Mouse (Mus musculus) skeletal muscle tissue, postnatal 0 days (tissue): ENCODE measurements around the gene Birc6. TPM values are rescaled to one million over a fixed set of nuclear protein-coding genes. Genes with fewer than 3 reads are reported as not detected.

Experiments used
- polyA plus RNA-seq: library from polyadenylated mRNA; unstranded; fragments of >200 nt; fragmentation: Nextera tagmentation; extraction: Ambion mirVana; gene quantifications from 2 replicates; pipeline ENCODE4 v1.2.1, GENCODE M21; 2015

Gene Birc6
- 48.4 and 50.8 TPM in 2 replicates for polyA plus RNA-seq

DNA sequence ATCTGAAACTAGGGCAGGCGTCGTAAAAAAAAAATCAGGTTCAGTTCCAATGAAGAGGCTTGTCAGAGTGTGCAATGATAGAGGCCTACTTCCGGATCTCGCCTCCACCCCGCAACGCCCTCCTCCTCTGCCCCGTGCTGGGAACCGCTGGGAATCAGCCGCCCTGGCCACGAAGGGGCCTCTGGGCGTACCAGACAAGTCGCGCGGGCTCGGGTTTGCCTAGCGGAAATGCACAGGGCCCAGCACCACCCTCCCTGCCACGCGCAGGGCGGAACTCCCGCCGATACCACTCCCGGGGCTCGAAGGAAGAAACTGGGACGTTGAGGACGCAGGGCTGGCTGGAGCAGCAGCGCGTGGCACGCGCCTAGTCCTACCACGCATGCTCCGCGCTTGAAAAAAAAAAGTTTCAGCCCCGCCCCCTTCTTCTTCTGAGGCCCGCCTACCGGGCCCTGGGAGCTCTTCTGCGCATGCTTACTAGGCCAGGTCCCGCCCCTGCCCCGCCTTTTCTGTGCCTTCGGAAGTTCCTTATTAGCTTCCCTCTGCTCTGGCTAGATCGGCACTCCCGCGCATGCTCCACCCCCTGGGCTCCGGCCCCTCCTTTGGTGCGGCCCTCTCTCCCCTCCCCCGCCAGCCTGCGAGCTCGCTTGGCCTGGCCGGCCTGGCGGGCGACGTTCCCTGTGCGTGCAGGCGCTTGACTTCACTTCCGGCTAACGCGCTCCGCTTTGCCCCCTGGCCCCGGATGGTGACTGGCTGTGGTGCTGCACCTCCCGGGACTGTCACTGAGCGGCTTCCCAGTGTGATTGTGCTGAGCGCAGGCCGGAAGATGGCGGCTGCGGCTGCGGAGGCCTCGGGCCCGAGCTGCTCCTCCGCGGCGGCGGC, at the start of gene Birc6:
Birc6 (plus strand) TSS at position 567 of the 879 bp plus-strand sequence.

DNA sequence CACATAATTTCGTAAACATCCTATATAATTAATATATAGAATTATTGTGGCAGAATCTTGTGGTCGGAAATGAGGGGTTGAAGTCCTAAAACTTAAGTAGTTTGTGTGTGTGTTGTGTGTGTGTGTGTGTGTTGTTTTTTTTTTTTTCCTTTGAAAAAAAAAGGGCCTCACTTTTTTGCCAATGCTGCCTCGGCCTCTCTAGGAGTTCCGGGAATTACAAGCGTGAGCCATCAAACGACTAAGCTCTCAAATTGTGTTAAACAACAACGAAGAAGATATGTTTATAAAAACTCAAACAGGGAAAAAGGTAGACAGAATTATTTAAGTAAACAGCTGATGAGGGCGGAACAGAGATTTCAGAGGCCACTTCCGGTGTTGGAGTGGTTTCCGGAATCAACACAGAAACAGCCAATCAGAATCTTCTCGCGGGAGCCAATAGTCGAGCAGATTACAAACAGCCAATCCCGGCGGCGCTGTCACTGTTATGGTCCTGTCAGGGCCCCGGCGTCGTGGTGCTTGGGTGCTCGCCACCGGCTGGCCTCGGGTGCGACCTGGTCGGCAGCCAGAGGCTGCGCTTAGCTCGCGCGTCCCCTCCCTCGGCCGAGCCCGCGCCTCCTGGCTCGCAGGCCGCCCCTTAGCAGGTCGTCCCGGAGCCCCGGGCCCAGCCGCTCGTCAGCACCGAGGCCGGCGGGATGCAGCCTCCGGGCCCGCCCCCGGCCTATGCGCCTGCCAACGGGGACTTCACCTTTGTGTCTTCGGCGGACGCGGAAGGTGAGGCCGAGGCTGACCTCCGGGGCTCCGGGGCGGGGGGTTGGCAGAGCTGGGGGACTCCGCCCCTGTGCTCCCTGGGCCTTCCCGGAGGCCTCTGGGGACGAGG, 38.8 kb upstream of the Birc6 start, which contains the start of gene Yipf4:
Yipf4 (plus strand) TSS at position 470 of the 877 bp plus-strand sequence.

DNA sequence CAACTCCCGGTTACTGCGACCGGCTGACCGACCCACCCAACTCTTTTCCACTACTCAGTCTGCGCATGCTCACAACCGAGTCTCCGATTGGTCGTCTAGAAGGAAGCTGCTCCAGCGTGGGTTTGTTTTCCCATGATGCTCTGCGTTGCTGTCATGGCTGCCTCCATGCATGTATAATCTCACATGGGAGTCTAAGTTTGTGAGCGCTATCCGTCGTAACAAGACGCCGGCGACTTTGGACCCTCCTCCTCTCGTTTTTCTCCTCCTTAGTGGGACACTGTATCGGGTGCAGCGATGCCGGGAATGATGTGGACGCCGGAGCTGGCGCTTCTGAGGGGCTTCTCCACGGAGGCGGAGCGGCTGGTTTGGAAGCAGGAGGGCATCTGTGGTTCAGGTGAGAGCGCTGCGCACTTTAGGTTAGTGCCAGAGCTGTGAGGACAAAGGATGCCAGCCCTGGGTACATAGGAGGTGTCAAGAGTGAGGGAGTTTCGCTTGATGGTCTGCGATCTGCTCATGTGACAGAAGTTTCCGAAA, 189.6 kb downstream of the Birc6 start, which contains the start of gene Ttc27:
Ttc27 (plus strand) TSS at position 115 of the 534 bp plus-strand sequence.

Other genes starting within 250 kb of the Birc6 start
- 66.5 and 71.3 TPM in 2 replicates for gene Memo1, start 232.8 kb upstream of the Birc6 start, polyA plus RNA-seq
- gene Dpy30, start 204.4 kb upstream of the Birc6 start, polyA plus RNA-seq = 168 and 176 TPM in 2 replicates
- 15.2 and 17.1 TPM in 2 replicates for gene Spast, start 189.3 kb upstream of the Birc6 start, polyA plus RNA-seq
- 13.3 and 17.2 TPM in 2 replicates for gene Slc30a6, start 132.7 kb upstream of the Birc6 start, polyA plus RNA-seq
- 0.26 and 0.32 TPM in 2 replicates for gene Nlrc4, start 69.2 kb upstream of the Birc6 start, polyA plus RNA-seq
- gene Yipf4, start 38.8 kb upstream of the Birc6 start, polyA plus RNA-seq = 50.4 and 55.3 TPM in 2 replicates
- 7.9 and 9.2 TPM in 2 replicates for gene Ttc27, start 189.4 kb downstream of the Birc6 start, polyA plus RNA-seq